Mouse (Mus musculus): ENCODE data around the gene Adamts20.

Adamts20 gene

DNA sequence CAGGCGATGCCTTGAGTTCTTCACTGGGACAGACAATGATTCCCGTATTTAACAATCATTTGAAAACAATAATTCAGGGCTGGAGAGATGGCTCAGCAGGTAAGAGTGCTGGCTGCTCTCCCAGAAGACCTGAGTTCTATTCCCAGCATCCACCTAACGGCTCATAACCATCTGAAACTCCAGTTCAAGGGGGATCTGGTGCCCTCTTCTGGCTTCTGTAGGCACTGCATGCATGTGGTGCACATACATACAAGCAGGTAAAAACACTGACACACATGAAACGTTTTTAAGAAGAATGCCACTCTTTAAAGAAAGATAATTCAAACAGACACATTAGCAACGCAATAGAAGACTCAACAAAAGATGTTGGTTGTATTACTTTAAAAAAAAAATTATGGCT lies 120.9 kb downstream of the Adamts20 start:
- in situ Hi-C loops (cut with MboI, MseI) = no loop called here

GRCm38 (mm10) chr15:94342365-94342764 lies 122.9 kb downstream of the Adamts20 start:
- in situ Hi-C loops (cut with MboI, MseI) = no loop called here

GRCm38 (mm10) chr15:94339011-94339410 lies 126.2 kb downstream of the Adamts20 start:
- in situ Hi-C loops (cut with MboI, MseI) = loop anchor here (5.0 kb wide), 1 partner anchor 188 kb away; no protein-coding TSS in a partner anchor

DNA sequence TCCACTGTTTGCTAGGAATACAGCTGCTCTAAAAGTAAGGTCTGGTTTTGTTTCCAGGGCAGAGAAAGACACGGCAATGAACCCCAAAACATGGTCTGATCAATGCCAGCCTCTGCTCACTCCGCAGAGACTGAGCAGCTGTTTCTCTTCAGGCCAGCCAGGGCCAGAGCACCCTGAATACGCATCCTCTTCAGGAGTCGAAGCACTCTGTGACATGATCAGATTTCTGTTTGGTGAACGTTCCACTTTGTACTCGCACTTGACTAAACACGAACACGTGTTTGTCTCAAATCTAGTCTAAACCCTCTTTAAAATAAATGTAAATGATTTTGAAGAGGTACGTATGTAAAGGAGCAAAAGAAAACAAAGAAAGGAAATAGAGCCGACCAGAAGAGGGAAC lies 130.6 kb downstream of the Adamts20 start:
- in situ Hi-C loops (cut with MboI, MseI) = no loop called here

GRCm38 (mm10) chr15:94326626-94327025 lies 138.6 kb downstream of the Adamts20 start:
- in situ Hi-C loops (cut with MboI, MseI) = no loop called here

GRCm38 (mm10) chr15:94325509-94326181 lies 139.6 kb downstream of the Adamts20 start:
- in situ Hi-C loops (cut with MboI, MseI) = no loop called here

- in situ Hi-C loops (cut with MboI, MseI) = no loop called here
These were observed 149.0 kb downstream of the Adamts20 start for GRCm38 (mm10) chr15:94316171-94316570.

GRCm38 (mm10) chr15:94309689-94310088 lies 155.5 kb downstream of the Adamts20 start:
- in situ Hi-C loops (cut with MboI, MseI) = no loop called here

DNA sequence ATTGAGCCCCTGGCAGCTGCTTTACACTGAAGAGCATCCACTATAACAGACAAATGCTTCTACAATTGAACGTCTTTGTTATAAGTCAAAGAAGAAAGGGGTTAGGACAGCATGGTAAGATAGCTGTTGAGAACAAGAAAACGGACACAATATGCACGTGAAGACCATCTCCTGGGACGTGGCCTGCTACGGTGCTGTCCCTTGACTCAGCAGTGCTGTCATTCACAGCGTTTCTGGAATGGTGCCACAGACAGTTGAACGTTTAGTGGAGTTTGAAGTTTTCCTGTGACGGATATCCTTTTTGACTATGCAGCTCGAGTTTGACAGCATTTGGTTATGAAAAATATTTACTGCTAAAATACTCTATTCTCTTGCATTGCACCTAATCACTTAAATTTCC lies 157.3 kb downstream of the Adamts20 start:
- in situ Hi-C loops (cut with MboI, MseI) = no loop called here

DNA sequence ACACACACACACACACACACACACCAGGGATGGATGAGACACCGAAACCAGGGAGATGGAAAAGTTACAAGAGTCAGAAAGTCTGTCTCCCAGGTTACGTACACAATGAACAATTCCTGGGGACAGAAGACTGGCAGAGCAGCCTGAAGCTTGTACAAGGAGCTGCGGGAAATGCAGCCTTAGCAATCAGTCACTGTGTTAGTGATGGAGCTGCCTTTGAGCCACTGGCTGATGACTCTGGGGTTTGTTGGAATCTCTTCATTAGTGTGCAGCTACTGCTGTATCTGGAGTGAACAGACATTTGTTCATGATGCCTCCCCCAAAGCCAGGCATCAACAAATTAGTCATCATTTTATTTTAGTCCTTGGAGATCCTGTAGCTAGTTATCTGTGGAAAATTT lies 162.1 kb downstream of the Adamts20 start:
- in situ Hi-C loops (cut with MboI, MseI) = no loop called here

- in situ Hi-C loops (cut with MboI, MseI) = no loop called here
These were observed 171.1 kb downstream of the Adamts20 start for GRCm38 (mm10) chr15:94294084-94294483.

DNA sequence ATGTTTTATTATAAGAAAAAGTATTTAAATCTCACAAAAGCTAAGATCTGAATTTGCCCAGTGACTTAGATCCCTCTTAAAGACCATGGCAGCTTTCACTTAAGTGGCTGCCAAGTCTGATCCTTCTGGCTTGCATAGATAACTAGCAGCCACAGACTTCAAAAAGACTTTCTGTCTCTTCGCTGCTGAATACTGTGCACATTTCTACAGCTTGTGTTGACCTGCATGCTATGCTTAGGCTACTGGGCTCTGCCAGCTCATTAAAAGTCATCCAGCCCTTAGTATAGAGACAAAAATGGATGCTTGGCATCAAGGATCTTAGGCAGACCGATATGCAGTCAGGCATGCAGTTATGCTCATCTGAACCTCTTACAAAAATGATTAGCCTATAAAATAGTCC lies 177.2 kb downstream of the Adamts20 start:
- in situ Hi-C loops (cut with MboI, MseI) = no loop called here

DNA sequence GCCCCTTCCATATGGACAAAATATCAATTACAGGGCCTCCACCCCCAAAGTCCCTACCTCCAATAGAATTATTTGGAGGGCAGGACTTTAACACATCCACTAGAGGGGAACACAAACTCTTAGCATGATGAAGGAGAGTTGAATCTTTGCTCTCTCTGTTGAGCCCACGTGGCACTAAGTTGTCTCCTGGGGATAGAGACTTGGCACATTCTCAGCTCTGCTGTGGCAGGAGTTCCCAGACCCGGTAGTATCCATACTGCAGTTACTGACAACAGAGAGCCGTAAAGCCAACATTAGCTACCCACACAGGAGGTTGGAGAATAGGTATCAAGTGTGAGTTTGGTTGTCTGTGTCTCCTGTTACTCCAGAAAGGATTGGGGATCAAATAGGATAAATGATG lies 177.7 kb downstream of the Adamts20 start:
- in situ Hi-C loops (cut with MboI, MseI) = no loop called here

GRCm38 (mm10) chr15:94276418-94276817 lies 188.8 kb downstream of the Adamts20 start:
- in situ Hi-C loops (cut with MboI, MseI) = no loop called here

DNA sequence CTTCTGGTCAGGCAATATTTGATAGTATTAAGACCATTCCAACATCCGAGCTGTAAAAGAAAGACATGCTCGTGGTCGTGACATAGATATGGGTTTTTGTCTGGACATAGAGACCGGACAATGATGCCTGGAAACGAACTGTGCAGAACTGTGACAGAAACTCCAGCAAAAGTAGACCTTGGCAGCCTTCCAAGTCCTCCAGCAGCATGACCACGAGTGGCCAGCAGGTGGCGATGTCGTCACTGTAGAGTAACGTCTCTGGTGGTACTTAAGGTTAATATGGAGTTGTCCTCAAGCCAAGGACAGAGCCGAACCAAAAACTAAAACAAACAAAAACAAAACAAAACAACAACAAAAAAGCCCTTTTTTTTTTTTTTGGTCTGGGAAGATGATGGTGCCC lies 199.6 kb downstream of the Adamts20 start:
- in situ Hi-C loops (cut with MboI, MseI) = no loop called here

- in situ Hi-C loops (cut with MboI, MseI) = no loop called here
These were observed 200.7 kb downstream of the Adamts20 start for GRCm38 (mm10) chr15:94264497-94264879.

DNA sequence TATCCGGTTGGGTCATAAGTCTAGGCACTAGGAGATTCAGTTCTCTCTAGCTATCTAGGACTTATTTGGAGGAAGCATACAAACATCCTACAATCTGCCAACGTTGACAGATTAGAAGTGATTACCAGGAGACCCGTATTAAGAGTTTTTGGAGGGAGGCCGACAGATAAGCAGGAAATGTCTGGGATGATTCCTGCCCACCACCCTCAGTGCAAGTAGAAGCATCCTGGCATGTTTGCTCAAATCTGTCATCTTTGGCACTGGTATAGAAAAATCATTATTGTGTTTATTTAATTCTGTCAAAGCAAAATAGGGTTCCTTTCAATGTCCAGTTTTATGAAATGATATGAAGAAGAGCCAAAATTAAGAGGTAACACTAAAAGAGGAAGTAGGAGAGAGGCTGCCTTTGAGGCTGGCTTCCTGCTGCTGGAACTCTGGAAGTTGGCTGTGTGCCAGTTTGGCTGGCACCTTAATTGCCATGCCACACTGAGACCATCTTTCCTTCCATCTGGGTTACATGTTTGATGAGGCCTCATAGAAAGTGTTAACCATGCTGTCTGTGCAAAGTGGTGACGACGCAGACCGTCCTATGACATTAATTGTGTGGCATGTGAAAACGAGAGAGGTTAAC lies 201.2 kb downstream of the Adamts20 start:
- in situ Hi-C loops (cut with MboI, MseI) = no loop called here

DNA sequence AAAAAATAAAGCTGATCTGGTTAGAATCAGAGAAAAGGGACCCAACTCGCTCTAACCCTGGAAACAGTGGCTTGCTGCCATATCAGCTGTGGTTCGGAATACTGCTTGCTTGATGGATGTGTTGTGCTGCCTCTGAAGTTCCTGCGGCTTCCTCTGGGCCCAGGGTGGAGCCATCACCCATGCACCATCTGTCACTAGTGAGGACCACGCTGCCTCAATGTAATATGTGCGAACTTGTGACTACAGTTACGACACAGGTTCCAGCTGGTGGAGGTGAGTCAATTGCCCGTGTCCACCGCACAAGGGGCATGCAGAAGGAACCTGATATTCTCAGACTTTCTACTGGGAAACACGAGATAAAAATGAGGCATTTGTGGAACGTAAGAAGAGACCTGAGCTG lies 202.0 kb downstream of the Adamts20 start:
- in situ Hi-C loops (cut with MboI, MseI) = no loop called here

GRCm38 (mm10) chr15:94259497-94259896 lies 205.7 kb downstream of the Adamts20 start:
- in situ Hi-C loops (cut with MboI, MseI) = no loop called here

GRCm38 (mm10) chr15:94255538-94255937 lies 209.7 kb downstream of the Adamts20 start:
- in situ Hi-C loops (cut with MboI, MseI) = no loop called here

- in situ Hi-C loops (cut with MboI, MseI) = no loop called here
These were observed 210.2 kb downstream of the Adamts20 start for GRCm38 (mm10) chr15:94254861-94255516.

DNA sequence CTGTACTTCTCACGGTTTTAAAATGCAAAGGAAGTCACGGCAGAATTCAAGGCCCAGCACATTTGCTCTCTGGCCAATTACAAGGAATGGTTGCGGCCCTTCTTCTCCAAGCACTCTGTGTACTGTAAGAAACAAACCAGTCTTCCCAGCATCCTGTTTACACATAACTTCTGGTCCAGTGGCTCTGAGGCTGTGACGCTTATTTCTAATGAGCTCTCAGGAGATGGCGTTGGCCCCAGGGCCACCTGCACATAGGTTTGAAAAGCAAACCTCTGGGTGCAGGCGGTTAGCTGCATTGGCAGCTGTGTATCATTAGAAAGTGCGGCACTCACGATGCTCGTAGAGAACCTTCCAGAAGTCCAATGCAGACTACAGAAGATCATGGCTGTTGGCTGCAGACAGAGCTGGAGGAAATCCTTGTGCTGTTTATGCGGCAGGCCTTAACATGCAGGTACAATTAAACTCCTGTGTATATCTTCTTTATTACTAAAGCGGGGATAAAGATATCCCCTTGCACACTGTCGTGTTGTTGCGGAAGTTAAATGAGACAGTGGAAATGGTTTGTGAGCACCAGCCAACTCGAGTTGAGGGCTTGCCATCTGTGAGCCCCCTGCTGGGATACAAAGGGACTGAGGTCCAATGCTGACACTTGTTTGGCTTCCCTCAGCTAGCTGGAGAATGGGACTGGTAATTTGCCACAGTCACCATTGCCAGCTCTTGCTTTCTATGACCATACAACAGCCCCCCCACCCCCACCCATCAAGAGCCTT lies 210.9 kb downstream of the Adamts20 start:
- in situ Hi-C loops (cut with MboI, MseI) = no loop called here
